Mouse (Mus musculus): ENCODE measurements around the gene Gm12830.

The Gm12830 gene

GRCm38 (mm10) chr4:114821567-114822192 lies at the start of gene Gm12830:
TSS of gene Gm12830 (plus strand) at chr4:114821722.
- DNase-seq (ENCODE audit: low spot score) = no peak

GRCm38 (mm10) chr4:114773316-114773715 lies 48.2 kb upstream of the Gm12830 start:
- DNase-seq (ENCODE audit: low spot score) = no peak

- no peak for DNase-seq (ENCODE audit: low spot score)
Observed at GRCm38 (mm10) chr4:114777625-114778202, 43.8 kb upstream of the Gm12830 start.

GRCm38 (mm10) chr4:114778716-114779474 lies 42.6 kb upstream of the Gm12830 start:
- no peak for DNase-seq (ENCODE audit: low spot score)

- DNase-seq (ENCODE audit: low spot score) = no peak
Observed at GRCm38 (mm10) chr4:114779475-114779757, 42.1 kb upstream of the Gm12830 start.

- DNase-seq (ENCODE audit: low spot score) = no peak
Observed at GRCm38 (mm10) chr4:114779758-114780546, 41.6 kb upstream of the Gm12830 start.

GRCm38 (mm10) chr4:114782851-114783250 lies 38.7 kb upstream of the Gm12830 start:
- no peak for DNase-seq (ENCODE audit: low spot score)

- no peak for DNase-seq (ENCODE audit: low spot score)
Observed at GRCm38 (mm10) chr4:114784735-114785134, 36.8 kb upstream of the Gm12830 start.

- DNase-seq (ENCODE audit: low spot score) = no peak
Observed at GRCm38 (mm10) chr4:114788856-114789255, 32.7 kb upstream of the Gm12830 start.

- no peak for DNase-seq (ENCODE audit: low spot score)
Observed at GRCm38 (mm10) chr4:114791650-114792049, 29.9 kb upstream of the Gm12830 start.

- DNase-seq (ENCODE audit: low spot score) = no peak
Observed at GRCm38 (mm10) chr4:114793836-114794235, 27.7 kb upstream of the Gm12830 start.

GRCm38 (mm10) chr4:114797254-114797914 lies 24.1 kb upstream of the Gm12830 start:
- no peak for DNase-seq (ENCODE audit: low spot score)

- no peak for DNase-seq (ENCODE audit: low spot score)
Observed at GRCm38 (mm10) chr4:114798041-114798624, 23.4 kb upstream of the Gm12830 start.

GRCm38 (mm10) chr4:114804096-114804495 lies 17.4 kb upstream of the Gm12830 start:
- no peak for DNase-seq (ENCODE audit: low spot score)

- DNase-seq (ENCODE audit: low spot score) = no peak
Observed at GRCm38 (mm10) chr4:114818963-114819702, 2.4 kb upstream of the Gm12830 start.

- no peak for DNase-seq (ENCODE audit: low spot score)
Observed at GRCm38 (mm10) chr4:114834770-114835581, 13.5 kb downstream of the Gm12830 start.

GRCm38 (mm10) chr4:114841336-114841920 lies 19.9 kb downstream of the Gm12830 start:
- no peak for DNase-seq (ENCODE audit: low spot score)

GRCm38 (mm10) chr4:114842376-114842960 lies 20.9 kb downstream of the Gm12830 start:
- DNase-seq (ENCODE audit: low spot score) = no peak

- no peak for DNase-seq (ENCODE audit: low spot score)
Observed at GRCm38 (mm10) chr4:114843097-114843721, 21.7 kb downstream of the Gm12830 start.

All from left cerebral cortex, adult 11 months (tissue).